Mouse (Mus musculus): ENCODE results near the gene Ten1. TPM values are rescaled to one million over a fixed set of nuclear protein-coding genes. Genes with fewer than 3 reads are reported as not detected.
A peak's percentile ranks its signal among the peaks of the same experiment; 100 is the strongest.

The Ten1 gene
- polyA plus RNA-seq, 1 experiment from 2014 or later, result 51.9 TPM

DNA sequence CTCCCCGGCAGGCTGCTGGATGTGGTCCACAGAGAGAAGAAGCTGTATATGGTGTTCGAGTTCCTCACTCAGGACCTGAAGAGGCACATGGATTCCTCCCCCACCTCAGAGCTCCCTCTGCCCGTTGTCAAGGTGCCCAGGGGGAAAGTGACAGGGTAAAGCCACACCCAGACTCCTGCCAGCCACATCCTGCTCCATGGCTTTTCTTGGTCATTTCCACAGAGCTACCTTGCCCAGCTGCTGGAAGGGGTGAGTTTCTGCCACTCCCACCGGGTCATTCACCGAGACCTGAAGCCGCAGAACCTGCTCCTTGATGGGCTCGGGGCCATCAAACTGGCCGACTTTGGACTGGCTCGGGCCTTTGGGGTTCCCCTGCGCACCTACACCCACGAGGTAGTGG, 17.9 kb downstream of the Ten1 start:
- no peaks in the 10 kb centered on the region for H3K27me3 ChIP-seq (ENCODE audit: control insufficient read depth, insufficient read depth, low read length)
- H3K9me3 ChIP-seq (ENCODE audit: control insufficient read depth, low read length), result no peaks in the 10 kb centered on the region
- ATAC-seq (ENCODE audit: low FRiP score, low TSS enrichment), result 0 out of 2 replicates have a peak, but pooled peaks have one; percentile 5
- no peak overlapping the region for H3K4me3 ChIP-seq (ENCODE audit: low read depth, low read length)
- DNase-seq (ENCODE audit: low spot score), result peak; percentile 70
- H3K27ac ChIP-seq (replicated peaks), result peak overlapping the region; percentile 61
- 61% methylated on average over 11 of the region's 11 CpGs for WGBS
- H3K4me1 ChIP-seq (replicated peaks; ENCODE audit: control insufficient read depth, insufficient read depth), result peaks cover 12% of the 10 kb centered on the region; the same call in 1 of the 2 replicates
- TF ChIP-seq CTCF (IDR thresholded peaks at IDR 0.05; ENCODE audit: low read depth) (no peak), EP300 (optimal IDR thresholded peaks at IDR 0.05) (no peak)
- no peak overlapping the region for H3K4me2 ChIP-seq (replicated peaks; ENCODE audit: low read depth)
- H3K9ac ChIP-seq (ENCODE audit: low read length), result no peak overlapping the region
- no peaks in the 10 kb centered on the region for H3K36me3 ChIP-seq (ENCODE audit: control insufficient read depth, insufficient read depth, low read length)

- TF ChIP-seq CTCF (IDR thresholded peaks at IDR 0.05; ENCODE audit: low read depth) (no peak), EP300 (optimal IDR thresholded peaks at IDR 0.05) (no peak)
- Histone ChIP-seq H3K27me3 (ENCODE audit: control insufficient read depth, insufficient read depth, low read length) (no peaks in the 10 kb centered on the region), H3K9ac (ENCODE audit: low read length) (peak overlapping the region; percentile 23; the same call in 1 of the 2 replicates), H3K4me3 (ENCODE audit: low read depth, low read length) (no peak overlapping the region), H3K27ac (replicated peaks) (peak overlapping the region; percentile 90), H3K4me2 (replicated peaks; ENCODE audit: low read depth) (0 out of 2 replicates have a peak overlapping the region, but pooled peaks have one; percentile 8), H3K9me3 (ENCODE audit: control insufficient read depth, low read length) (no peaks in the 10 kb centered on the region), H3K4me1 (replicated peaks; ENCODE audit: control insufficient read depth, insufficient read depth) (peaks cover 12% of the 10 kb centered on the region; the same call in 1 of the 2 replicates), H3K36me3 (ENCODE audit: control insufficient read depth, insufficient read depth, low read length) (no peaks in the 10 kb centered on the region)
- no peak; the same call in 1 of the 2 replicates for ATAC-seq (ENCODE audit: low FRiP score, low TSS enrichment)
- 53% methylated on average over 2 of the region's 2 CpGs for WGBS
- no peak for DNase-seq (ENCODE audit: low spot score)
Measured at GRCm38 (mm10) chr11:116218263-116218662, 19.6 kb downstream of the Ten1 start.

DNA sequence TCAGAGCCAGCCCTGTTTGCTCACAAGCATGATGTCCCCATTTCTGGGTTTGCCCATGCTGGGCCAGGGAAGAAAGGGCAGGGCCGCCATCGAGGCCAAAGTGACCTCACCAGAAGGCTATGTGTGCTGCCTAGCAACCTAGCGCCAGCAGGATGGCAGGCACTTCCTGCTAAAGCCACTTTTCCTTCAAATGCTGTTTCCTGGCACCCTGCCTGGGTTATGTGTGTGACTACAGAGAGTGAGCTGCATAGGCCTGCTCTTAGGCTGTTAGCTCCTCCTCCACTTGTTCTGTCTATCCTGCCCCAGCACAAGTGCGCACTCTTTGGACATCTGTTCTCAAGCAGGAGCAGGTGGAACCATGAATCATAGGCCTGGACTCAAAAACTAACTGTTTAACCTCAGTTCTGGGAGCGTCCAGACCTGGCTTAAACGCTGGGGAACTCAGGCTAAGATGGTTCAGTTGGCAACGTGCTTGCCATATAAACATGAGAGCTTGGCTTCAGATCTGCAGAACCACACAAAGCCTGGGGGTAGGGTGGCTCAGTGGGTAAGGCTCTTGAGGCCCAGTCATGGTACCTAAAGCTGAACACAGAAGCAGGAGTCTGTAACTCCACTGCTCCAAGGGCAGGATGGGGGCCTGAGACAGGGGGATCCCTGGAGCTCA, 20.2 kb downstream of the Ten1 start:
- no peaks in the 10 kb centered on the region for H3K36me3 ChIP-seq (ENCODE audit: control insufficient read depth, insufficient read depth, low read length)
- 0 out of 2 replicates have a peak overlapping the region, but pooled peaks have one; percentile 8 for H3K4me2 ChIP-seq (replicated peaks; ENCODE audit: low read depth)
- peak overlapping the region; percentile 90 for H3K27ac ChIP-seq (replicated peaks)
- ATAC-seq (ENCODE audit: low FRiP score, low TSS enrichment) (peak; percentile 91), DNase-seq (ENCODE audit: low spot score) (peak; percentile 95)
- H3K27me3 ChIP-seq (ENCODE audit: control insufficient read depth, insufficient read depth, low read length), result no peaks in the 10 kb centered on the region
- 15% methylated on average over 7 of the region's 7 CpGs for WGBS
- peak overlapping the region; percentile 23; the same call in 1 of the 2 replicates for H3K9ac ChIP-seq (ENCODE audit: low read length)
- peaks cover 12% of the 10 kb centered on the region; the same call in 1 of the 2 replicates for H3K4me1 ChIP-seq (replicated peaks; ENCODE audit: control insufficient read depth, insufficient read depth)
- H3K9me3 ChIP-seq (ENCODE audit: control insufficient read depth, low read length), result no peaks in the 10 kb centered on the region
- no peak for TF ChIP-seq EP300 (optimal IDR thresholded peaks at IDR 0.05)
- TF ChIP-seq CTCF (IDR thresholded peaks at IDR 0.05; ENCODE audit: low read depth), result peak; percentile 23; the same call in 1 of the 2 replicates
- H3K4me3 ChIP-seq (ENCODE audit: low read depth, low read length), result no peak overlapping the region

DNA sequence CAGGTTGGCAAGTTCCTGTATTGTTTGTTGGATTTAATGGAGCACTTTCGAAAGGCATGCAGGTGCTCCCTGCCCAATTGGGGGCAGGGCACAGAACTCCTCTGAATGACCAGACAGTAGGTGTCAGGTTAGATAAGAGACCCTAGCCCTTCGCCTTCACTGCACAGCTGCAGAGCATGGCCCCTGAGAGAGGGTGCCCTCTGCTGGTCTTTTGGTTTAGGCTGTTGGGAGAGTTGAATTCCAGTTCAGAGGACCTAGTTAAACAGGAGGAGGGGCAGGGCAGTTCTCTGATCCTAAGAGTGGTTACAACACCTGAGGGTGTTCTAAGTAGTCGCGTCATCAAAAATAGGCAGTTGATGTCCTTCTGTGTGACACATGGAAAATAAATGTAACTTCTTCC, 21.2 kb downstream of the Ten1 start:
- peak; percentile 85 for TF ChIP-seq CTCF (IDR thresholded peaks at IDR 0.05; ENCODE audit: low read depth)
- TF ChIP-seq EP300 (optimal IDR thresholded peaks at IDR 0.05), result no peak
- H3K27ac ChIP-seq (replicated peaks), result peak overlapping the region; percentile 90
- no peak overlapping the region for H3K9ac ChIP-seq (ENCODE audit: low read length)
- ATAC-seq (ENCODE audit: low FRiP score, low TSS enrichment) (no peak), DNase-seq (ENCODE audit: low spot score) (peak; percentile 75)
- no peak overlapping the region for H3K4me3 ChIP-seq (ENCODE audit: low read depth, low read length)
- 22% methylated on average over 4 of the region's 4 CpGs for WGBS
- peaks cover 12% of the 10 kb centered on the region; the same call in 1 of the 2 replicates for H3K4me1 ChIP-seq (replicated peaks; ENCODE audit: control insufficient read depth, insufficient read depth)
- no peaks in the 10 kb centered on the region for H3K9me3 ChIP-seq (ENCODE audit: control insufficient read depth, low read length)
- H3K4me2 ChIP-seq (replicated peaks; ENCODE audit: low read depth), result no peak overlapping the region
- no peaks in the 10 kb centered on the region for H3K36me3 ChIP-seq (ENCODE audit: control insufficient read depth, insufficient read depth, low read length)
- no peaks in the 10 kb centered on the region for H3K27me3 ChIP-seq (ENCODE audit: control insufficient read depth, insufficient read depth, low read length)

DNA sequence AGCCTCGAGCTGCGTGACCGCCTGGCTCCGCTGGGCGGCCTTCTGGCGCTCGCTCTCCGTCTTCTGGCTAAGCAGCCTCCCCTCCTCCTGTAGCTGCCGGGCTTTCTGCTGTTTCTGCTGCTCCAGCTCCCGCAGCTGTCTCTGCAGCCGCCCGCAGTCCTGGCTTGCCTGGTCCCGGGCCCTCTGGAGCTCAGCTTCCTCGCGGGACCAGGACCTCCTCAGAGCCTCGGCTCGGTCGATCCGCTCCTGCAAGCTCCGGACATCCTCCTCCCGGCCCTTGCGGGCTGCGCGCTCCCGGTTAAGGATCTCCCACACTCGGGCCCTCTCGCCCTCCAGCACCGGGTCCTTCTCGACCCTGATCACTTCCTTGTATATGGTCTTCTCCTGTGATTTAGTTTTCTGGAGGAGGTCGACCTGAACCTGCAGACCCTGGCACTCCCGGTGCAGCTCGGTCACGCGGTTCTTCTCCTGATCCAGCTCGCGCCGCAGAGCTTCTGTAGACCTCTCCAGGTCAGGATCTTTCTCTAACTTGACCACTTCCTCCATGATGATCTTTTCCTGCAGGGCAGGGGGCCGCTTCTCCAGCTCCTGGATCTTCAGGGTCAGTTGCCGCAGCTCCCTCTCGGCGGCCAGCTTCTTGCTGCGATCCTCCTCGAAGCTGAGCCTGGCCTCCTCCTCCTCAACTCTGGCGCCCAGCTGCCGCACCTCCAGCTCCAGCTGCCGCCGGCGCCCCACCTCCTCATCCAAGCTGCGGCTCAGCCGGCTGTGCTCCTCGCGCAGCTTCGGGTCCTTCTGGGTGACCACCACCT, 23.5 kb downstream of the Ten1 start:
- Histone ChIP-seq H3K9me3 (ENCODE audit: control insufficient read depth, low read length) (no peaks in the 10 kb centered on the region), H3K4me1 (replicated peaks; ENCODE audit: control insufficient read depth, insufficient read depth) (peaks cover 12% of the 10 kb centered on the region; the same call in 1 of the 2 replicates), H3K27ac (replicated peaks) (0 out of 2 replicates have a peak overlapping the region, but pooled peaks have one; percentile 13), H3K4me3 (ENCODE audit: low read depth, low read length) (peak overlapping the region; percentile 29), H3K36me3 (ENCODE audit: control insufficient read depth, insufficient read depth, low read length) (no peaks in the 10 kb centered on the region), H3K4me2 (replicated peaks; ENCODE audit: low read depth) (peak overlapping the region; percentile 57), H3K27me3 (ENCODE audit: control insufficient read depth, insufficient read depth, low read length) (no peaks in the 10 kb centered on the region), H3K9ac (ENCODE audit: low read length) (peak overlapping the region; percentile 43)
- ATAC-seq (ENCODE audit: low FRiP score, low TSS enrichment), result no peak
- DNase-seq (ENCODE audit: low spot score), result no peak
- peak; percentile 32 for TF ChIP-seq CTCF (IDR thresholded peaks at IDR 0.05; ENCODE audit: low read depth)
- TF ChIP-seq EP300 (optimal IDR thresholded peaks at IDR 0.05), result no peak
- WGBS, result 29% methylated on average over 53 of the region's 53 CpGs
